Mouse (Mus musculus) cerebellum, adult 11-12 months (tissue): ENCODE measurements around the gene Med27.

Experiments used
- DNase-seq: peaks from one replicate; pipeline ENCODE4 v3.0.0; 2022

The Med27 gene

GRCm38 (mm10) chr2:29437861-29438529 lies 91.4 kb downstream of the Med27 start:
- no peak for DNase-seq

DNA sequence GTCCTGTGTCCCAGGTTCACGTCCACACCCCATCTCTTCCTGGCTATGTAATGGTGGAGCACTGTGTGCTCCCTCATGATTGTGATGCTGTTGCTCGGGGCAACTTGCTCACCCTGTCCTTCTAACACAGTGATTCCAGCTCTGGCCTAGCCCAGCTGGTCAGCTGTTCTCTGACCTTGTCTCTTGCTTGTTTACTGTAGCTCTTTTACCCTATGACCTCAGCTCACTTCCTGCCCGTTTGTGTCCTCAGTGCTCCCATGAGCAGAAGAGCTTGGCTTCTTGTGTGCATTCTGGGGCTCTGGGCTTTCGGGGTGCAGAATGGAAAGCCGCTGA lies 91.9 kb downstream of the Med27 start:
- DNase-seq, result no peak

GRCm38 (mm10) chr2:29438986-29439385 lies 92.4 kb downstream of the Med27 start:
- no peak for DNase-seq

DNA sequence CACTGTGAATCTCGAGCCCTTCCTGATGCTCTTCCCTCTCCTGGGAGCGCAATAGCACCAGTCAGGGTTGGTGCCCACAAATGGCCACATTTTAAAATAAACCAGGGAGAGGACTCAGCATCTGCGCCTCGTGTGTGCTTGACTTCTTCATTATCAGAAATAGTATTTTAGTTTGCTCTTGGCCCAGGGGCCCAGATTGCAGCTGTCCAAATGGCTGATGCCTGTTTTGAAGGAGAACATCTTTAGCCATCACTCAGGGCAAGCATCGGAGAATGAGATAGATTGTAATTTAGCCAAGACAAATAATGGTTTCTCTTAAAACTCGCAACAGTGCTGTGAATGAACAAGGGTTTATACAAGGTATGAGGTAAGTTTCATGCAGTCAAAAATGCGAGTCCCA lies 92.8 kb downstream of the Med27 start:
- DNase-seq, result no peak

GRCm38 (mm10) chr2:29439857-29440502 lies 93.4 kb downstream of the Med27 start:
- no peak for DNase-seq

GRCm38 (mm10) chr2:29442275-29442674 lies 95.7 kb downstream of the Med27 start:
- no peak for DNase-seq

DNA sequence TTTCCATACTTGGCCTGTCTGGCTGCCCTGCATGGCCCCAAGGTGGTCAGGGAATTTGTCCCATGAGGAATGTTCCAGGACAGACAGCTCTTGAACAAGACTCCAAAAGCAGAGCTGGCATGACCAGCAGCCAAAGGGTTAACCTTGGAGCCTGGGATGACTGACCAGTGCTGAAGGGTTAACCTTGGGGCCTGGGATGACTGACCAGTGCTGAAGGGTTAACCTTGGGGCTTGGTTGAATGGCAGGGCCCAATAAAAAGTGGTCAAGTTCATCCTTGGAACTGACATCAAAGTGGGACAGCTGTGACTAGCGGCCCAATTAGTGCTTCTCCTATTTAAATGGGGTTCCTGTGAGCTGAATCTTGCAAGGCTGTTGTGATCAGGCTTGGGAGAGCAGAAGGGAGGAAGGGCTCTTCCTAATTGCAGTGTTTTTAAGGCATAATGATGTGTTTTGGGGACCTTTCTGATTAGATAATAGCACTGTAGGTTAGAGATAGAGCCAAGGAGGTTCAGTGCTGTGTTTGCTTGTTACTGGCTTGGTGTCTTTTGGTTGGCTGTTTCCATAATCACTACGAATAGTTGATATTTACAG lies 97.1 kb downstream of the Med27 start:
- no peak for DNase-seq

DNA sequence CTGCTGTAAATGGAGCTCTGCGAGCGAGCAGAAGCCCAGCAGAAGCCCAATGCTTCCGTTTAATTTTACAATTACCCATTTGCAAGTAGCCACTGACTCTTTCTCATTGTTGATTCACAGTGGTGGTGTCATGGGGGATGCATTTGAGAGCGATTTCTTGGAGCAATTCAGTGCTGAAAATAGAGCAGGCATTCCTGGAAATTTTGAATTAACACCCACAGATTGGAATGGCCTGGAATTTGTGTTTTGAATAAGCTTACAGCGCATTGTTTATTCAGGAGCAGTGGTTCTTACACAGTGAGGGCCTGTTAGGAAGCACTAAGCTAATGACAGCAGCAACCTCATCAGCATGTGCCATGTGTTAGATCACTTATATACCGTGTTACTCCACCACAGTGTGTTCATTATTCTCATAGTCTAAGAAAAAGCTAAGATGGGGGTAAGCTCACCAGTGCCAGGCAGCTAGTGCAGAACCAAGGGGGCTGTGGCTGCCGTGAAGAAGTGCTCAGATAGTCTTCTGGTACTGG lies 101.9 kb downstream of the Med27 start:
- no peak for DNase-seq

GRCm38 (mm10) chr2:29451368-29451999 lies 104.9 kb downstream of the Med27 start:
- DNase-seq, result no peak

DNA sequence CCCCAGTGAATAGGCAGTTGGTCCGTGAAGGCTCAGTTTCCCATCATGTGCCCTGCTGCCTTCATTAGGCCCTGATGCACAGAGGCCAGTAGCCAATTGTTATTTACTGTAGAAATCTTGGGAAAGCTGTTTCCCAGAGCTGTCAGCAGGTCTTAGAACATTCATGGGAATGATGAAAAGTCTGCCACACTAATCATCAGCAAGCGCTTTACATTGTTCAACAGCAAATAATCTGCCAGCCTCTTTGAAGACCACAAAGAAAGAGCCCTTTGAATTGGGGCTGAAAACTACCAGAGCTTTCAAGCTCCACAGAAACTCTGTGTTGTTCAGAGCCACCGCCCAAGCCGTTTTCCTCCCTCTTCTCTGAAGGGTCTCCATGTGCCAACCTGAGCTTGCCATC lies 106.8 kb downstream of the Med27 start:
- DNase-seq, result no peak

- no peak for DNase-seq
These were observed 110.2 kb downstream of the Med27 start for GRCm38 (mm10) chr2:29456631-29457320.

GRCm38 (mm10) chr2:29457677-29458076 lies 111.1 kb downstream of the Med27 start:
- DNase-seq, result no peak

DNA sequence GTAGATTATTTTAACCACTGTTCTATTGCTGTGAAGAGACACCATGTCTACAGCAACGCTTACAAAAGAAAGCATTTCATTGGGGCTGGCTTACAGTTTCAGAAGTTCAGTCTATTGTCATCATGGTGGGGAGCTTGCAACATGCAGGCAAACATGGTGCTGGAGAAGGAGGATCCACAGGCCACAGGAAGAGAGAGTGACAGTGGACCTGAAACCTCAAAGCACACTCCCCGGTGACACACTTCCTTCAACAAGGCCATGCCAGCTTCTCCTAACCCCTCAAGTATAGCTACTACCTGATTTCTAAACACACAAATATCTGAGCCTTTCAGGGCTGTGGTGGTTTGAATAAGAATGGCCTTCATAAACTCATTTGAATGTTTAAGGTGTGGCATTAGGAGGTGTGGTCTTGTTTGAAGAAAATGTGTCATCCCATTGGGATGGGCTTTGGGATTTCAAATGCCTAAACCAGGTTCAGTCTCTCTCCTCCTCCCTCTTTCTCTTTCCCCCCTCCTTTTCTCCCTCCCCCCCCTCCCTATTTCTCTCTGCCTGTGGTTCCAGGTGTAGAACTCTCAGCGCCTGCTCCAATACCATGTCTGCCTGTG lies 111.8 kb downstream of the Med27 start:
- DNase-seq, result no peak

GRCm38 (mm10) chr2:29459648-29460047 lies 113.0 kb downstream of the Med27 start:
- DNase-seq, result no peak

DNA sequence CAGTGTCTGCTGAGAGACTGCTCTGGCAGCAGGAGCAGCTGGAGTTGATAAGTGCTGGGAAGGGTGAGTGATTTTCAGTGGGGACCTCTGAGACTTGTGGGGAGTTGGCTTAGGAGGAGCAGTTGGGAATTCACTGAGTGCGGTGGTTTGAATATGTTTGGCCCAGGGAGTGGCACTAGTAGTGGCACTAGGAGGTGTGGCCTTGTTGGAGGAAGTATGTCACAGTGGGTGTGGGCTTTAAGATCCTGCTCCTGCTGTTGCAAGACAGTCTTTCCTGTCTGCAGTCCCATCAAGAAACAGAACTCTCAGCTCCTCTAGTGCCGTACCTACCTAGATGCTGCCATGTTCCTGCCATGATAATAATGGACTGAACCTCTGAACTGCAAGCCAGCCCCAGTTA lies 115.2 kb downstream of the Med27 start:
- no peak for DNase-seq

DNA sequence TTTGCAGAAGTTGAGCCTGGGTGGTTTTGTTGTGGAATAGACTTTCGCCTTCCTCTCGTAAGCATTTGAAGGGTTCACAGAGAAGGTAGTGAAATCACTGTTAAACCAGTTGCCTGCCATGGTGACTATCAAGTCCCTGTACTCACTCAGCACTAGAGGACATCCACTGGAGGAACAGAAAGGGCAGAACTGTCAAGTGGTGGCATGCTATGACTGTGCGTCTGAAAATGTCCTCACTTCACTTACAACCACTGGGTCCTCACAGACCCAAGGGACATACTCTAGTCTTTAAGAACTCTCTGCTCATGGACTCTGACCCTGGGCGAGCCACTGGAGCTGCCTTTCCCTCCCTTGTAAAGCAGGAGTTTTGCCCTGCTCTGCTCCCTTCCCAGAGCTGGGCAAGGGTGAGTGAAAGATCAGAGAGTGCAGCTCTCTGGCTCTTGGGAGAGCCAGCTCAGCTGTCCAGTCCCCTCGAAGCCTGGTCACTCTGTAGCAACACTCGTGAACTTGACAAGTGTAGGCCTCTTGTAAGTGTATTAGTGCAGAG lies 116.5 kb downstream of the Med27 start:
- DNase-seq, result no peak

- no peak for DNase-seq
These were observed 118.4 kb downstream of the Med27 start for GRCm38 (mm10) chr2:29464851-29465648.

DNA sequence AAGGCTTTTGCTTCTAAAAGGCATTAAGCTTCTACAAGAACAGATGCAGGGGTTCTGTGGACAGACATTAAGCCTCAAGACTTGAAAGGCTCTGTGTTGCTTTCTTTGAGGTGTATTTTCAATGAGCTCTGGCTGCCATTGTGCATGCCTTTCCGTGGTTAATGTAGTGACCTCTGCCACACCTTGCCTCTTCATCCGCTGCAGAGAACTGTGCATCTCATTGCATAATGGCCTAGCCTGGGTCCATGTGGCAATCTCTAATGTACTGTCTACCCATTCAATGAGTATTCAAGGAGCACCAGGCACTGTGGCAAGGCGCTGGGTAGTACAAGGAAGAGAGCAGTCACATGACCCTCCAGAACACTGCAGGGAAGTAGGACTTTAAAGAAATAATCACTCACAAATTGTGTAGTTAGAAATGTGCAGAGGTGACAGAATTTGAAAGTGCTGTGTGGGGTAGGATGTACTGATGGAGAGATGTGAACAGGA lies 119.1 kb downstream of the Med27 start:
- DNase-seq, result no peak

- DNase-seq, result no peak
These were observed 119.8 kb downstream of the Med27 start for GRCm38 (mm10) chr2:29466396-29466795.

GRCm38 (mm10) chr2:29468517-29468936 lies 121.9 kb downstream of the Med27 start:
- peak; percentile 20 for DNase-seq

DNA sequence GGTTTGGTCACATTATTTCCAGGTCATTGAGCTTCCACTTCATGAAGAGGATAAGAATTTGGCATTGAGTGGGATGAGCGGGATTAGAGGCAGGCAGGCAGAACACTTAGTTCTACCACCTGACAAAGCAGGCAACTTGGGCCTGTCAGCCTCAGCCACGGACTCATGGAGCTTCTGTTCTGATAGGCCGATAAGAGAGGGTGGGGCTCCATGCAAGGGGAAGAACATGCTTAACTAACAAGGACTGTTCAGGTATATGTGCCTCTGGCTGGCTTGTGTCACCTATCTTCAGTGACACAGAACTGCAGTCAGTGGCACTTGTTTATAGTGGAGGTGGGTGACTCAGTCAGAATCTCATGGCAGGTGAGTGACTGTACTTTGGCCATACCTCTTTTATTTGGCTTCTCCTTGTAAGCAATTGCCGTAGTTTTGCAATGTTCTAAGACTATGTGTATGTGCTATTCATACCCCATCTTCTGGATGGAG lies 126.4 kb downstream of the Med27 start:
- DNase-seq, result no peak
